In the genomic region with DNA sequence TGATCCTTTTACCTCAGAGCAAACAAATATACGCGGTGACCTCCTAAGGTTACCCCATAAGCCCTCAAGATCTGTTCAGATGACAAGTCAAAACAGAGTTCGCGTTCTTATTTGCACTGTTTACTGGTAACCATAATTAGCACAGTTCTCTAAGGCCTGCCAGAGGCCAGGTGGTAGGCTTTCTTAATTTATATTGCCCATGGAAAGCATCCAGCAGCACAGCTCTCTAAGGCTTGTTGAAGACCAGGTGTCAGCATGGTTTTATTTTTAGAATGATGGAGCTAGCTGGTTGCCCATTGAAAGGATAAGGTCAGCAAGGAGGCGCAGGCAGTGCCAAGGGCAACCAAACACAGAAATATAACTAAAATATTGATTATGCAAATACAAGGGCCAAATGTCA, we compare ENCODE assay signal across 14 mouse cellular contexts.
DNase-seq lines count a peak whose midpoint lies in the region.
"Had no signal": no experiment of that assay in that cellular context is flagged by ENCODE, and none has a peak within 500 bp of the region (broad histone marks: within the 10 kb centered on the region; RNA-seq: fewer than 3 reads in every experiment).

No protein-coding gene starts in this region.

- DNase-seq in cerebellum, postnatal 25 days: peak; percentile 16 to 36
- no peak for DNase-seq in cerebellum, adult 11 months
- peak; percentile 11 to 38 for DNase-seq in gastrocnemius, adult 8-10 months (ENCODE audit: low spot score in 2 of 2)
- DNase-seq in gastrocnemius, postnatal 25 days: no peak
- peak; percentile 27 for DNase-seq in gonadal fat pad, adult 2 months (ENCODE audit: low read depth)
- no peak for DNase-seq in spleen, postnatal 36 days (ENCODE audit: low spot score in 2 of 2)
- DNase-seq: adrenal gland, adult 2 months; adrenal gland, postnatal 14 days; cerebellum, adult 18-20 months; cerebellum, adult 9-10 months; heart, adult 2 months; heart, postnatal 14 days; heart, postnatal 4 days; kidney, adult 2 months had no signal

Comparison
In these comparisons a context has a peak if more than half of its experiments do, and no peak if none do; other contexts are left out.
1. DNase-seq: peak in cerebellum, postnatal 25 days (2 of 2), gastrocnemius, adult 8-10 months (2 of 2) and gonadal fat pad, adult 2 months (single experiment); none in cerebellum, adult 11 months (single experiment), gastrocnemius, postnatal 25 days (single experiment) and spleen, postnatal 36 days (0 of 2).